8 mouse cellular contexts compared by ENCODE assay signal in the genomic region with DNA sequence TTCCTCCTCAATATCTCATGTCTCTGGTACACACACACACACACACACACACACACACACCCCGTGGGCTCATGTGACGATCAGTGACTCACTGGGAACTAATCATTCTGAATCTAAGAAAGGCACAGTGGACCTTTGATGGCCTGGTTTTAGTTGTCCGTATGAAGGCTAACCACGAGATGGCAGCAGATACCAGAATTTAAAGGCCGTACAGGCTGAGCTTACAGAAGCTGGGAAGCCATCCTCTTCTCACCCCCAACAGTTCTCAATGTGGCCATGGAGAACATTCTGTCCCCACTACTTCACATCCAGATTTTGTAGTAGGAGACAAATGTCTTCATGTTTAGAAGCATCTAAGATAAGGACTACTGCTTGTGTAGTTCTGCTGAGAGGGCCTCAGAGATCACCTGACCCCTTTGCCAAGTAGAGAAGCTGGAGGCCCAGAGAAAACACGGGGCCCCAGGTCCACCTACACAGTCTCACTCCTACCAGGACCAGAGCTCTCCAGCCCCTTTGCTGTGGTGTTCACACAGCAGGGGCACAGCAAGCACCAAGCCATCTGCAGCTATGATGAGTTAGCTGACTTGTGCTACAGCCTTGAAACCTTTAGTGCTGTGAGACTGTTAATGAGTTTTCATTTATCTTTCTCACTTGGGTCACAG.
DNase-seq lines count a peak whose midpoint lies in the region; ATAC-seq and TF ChIP-seq lines count a peak whose summit lies in the region.

No protein-coding gene starts in this region.

- H3K9me3 ChIP-seq in heart, embryonic 13.5 days: no peaks in the 10 kb centered on the region
- no peaks in the 10 kb centered on the region for H3K9me3 ChIP-seq in kidney, postnatal 0 days (replicated peaks; ENCODE audit: low read length)

- H3K4me3 ChIP-seq in C2C12 (ENCODE audit: insufficient read depth, poor library complexity, severe bottlenecking): no peak overlapping the region
- no peak overlapping the region for H3K4me3 ChIP-seq in heart, embryonic 13.5 days
- no peak overlapping the region for H3K4me3 ChIP-seq in kidney, postnatal 0 days (replicated peaks; ENCODE audit: low read depth, low read length)
- no peak overlapping the region for H3K4me3 ChIP-seq in liver, adult 2 months (ENCODE audit: insufficient read depth, low read depth, low read length)

- H3K27me3 ChIP-seq in C2C12 (ENCODE audit: control insufficient read depth, insufficient read depth, insufficient read length): no peaks in the 10 kb centered on the region
- H3K27me3 ChIP-seq in heart, embryonic 13.5 days (replicated peaks): no peaks in the 10 kb centered on the region
- no peaks in the 10 kb centered on the region for H3K27me3 ChIP-seq in kidney, postnatal 0 days (ENCODE audit: insufficient read depth, low read length)
- H3K27me3 ChIP-seq in liver, adult 2 months (ENCODE audit: control insufficient read depth, insufficient read depth, low read length): no peaks in the 10 kb centered on the region
- no peaks in the 10 kb centered on the region for H3K27me3 ChIP-seq in splenic B cell, adult 2 months (ENCODE audit: control insufficient read depth, insufficient read depth, low read length, poor library complexity, severe bottlenecking)

- H3K79me3 ChIP-seq in C2C12 (ENCODE audit: low read depth): no peaks in the 10 kb centered on the region

- peak overlapping the region; percentile 93 for H3K27ac ChIP-seq in heart, embryonic 13.5 days (replicated peaks)
- H3K27ac ChIP-seq in kidney, postnatal 0 days: no peak overlapping the region
- H3K27ac ChIP-seq in liver, adult 2 months (replicated peaks; ENCODE audit: insufficient read depth, low read depth, low read length): no peak overlapping the region

- whole genome bisulfite sequencing in heart, embryonic 13.5 days: 10% methylated on average over 6 of the region's 6 CpGs
- 21% methylated on average over 6 of the region's 6 CpGs for WGBS in kidney, postnatal 0 days
- WGBS in liver, adult 2 months: 25% methylated on average over 6 of the region's 6 CpGs

- peaks cover 69% of the 10 kb centered on the region for H3K4me1 ChIP-seq in heart, embryonic 13.5 days
- H3K4me1 ChIP-seq in kidney, postnatal 0 days (replicated peaks; ENCODE audit: insufficient read depth, low read length): no peaks in the 10 kb centered on the region
- peaks cover 4% of the 10 kb centered on the region; the same call in 1 of the 2 replicates for H3K4me1 ChIP-seq in liver, adult 2 months (ENCODE audit: control insufficient read depth, insufficient read depth, low read length)

- H3ac ChIP-seq in C2C12 (ENCODE audit: control insufficient read depth, insufficient read length, low read depth): no peak overlapping the region

- peak overlapping the region; percentile 62 for H3K9ac ChIP-seq in heart, embryonic 13.5 days
- H3K9ac ChIP-seq in kidney, postnatal 0 days (ENCODE audit: low read depth, low read length): no peak overlapping the region
- no peak overlapping the region for H3K9ac ChIP-seq in liver, adult 2 months (ENCODE audit: low read depth, low read length)

- ATAC-seq in erythroid progenitor cell, adult 5-6 weeks (replicated peaks; ENCODE audit: low FRiP score, poor library complexity, severe bottlenecking): peak; percentile 83
- 0 out of 2 replicates have a peak, but pooled peaks have one; percentile 49 for ATAC-seq in heart, embryonic 13.5 days (ENCODE audit: extremely low read depth, insufficient number of reproducible peaks, low FRiP score, low TSS enrichment)
- ATAC-seq in kidney, postnatal 0 days (replicated peaks; ENCODE audit: low FRiP score, low read depth): peak; percentile 65

- peak; percentile 95 for DNase-seq in brain, adult 2 months (ENCODE audit: low read depth, low spot score)
- peak; percentile 93 for DNase-seq in kidney, postnatal 0 days (ENCODE audit: low spot score)
- peak; percentile 65 for DNase-seq in liver, adult 2 months (ENCODE audit: extremely low read depth, low read depth, low spot score)
- DNase-seq in naive thymus-derived CD4-positive, alpha-beta T cell, adult 2 months (ENCODE audit: low read depth): peak; percentile 82
- DNase-seq in splenic B cell, adult 2 months (ENCODE audit: low read depth, low spot score): peak; percentile 86

- peak; percentile 21 for TF ChIP-seq CTCF in C2C12 (IDR thresholded peaks at IDR 0.05; ENCODE audit: control insufficient read depth, insufficient read depth, insufficient read length)
- peak; percentile 90 for TF ChIP-seq CTCF in kidney, postnatal 0 days (IDR thresholded peaks at IDR 0.05; ENCODE audit: low read depth)
- TF ChIP-seq CTCF in liver, adult 2 months (IDR thresholded peaks at IDR 0.05; ENCODE audit: low read depth, low read length): peak; percentile 65

- H3K4me2 ChIP-seq in heart, embryonic 13.5 days: no peak overlapping the region
- H3K4me2 ChIP-seq in kidney, postnatal 0 days (ENCODE audit: low read length): no peak overlapping the region

- no peak for TF ChIP-seq POLR2A in liver, adult 2 months (IDR thresholded peaks at IDR 0.05; ENCODE audit: extremely low read depth, insufficient read depth, low read length)

- H3K36me3 ChIP-seq in C2C12 (ENCODE audit: control insufficient read depth, insufficient read depth): no peaks in the 10 kb centered on the region
- peaks cover 81% of the 10 kb centered on the region for H3K36me3 ChIP-seq in heart, embryonic 13.5 days
- H3K36me3 ChIP-seq in kidney, postnatal 0 days (ENCODE audit: insufficient read depth, low read length): peaks cover 34% of the 10 kb centered on the region
- no peaks in the 10 kb centered on the region; the same call in 1 of the 2 replicates for H3K36me3 ChIP-seq in liver, adult 2 months (ENCODE audit: control insufficient read depth, insufficient read depth, low read length)
- no peaks in the 10 kb centered on the region for H3K36me3 ChIP-seq in splenic B cell, adult 2 months (ENCODE audit: control insufficient read depth, insufficient read depth, low read length, poor library complexity, severe bottlenecking)

- no peaks in the 10 kb centered on the region for H3K79me2 ChIP-seq in C2C12 (ENCODE audit: control insufficient read depth, insufficient read depth)
- H3K79me2 ChIP-seq in liver, adult 2 months (ENCODE audit: control insufficient read depth, insufficient read depth, low read length): no peaks in the 10 kb centered on the region

TF ChIP-seq in C2C12, 6 proteins besides CTCF, POLR2A, EP300 and RAD21:
- TF ChIP-seq MYOD1 (IDR thresholded peaks at IDR 0.05; ENCODE audit: control insufficient read depth, insufficient read length, low read depth) (no peak), USF1 (IDR thresholded peaks at IDR 0.05; ENCODE audit: low read depth) (peak; percentile 34)

Comparison
In these comparisons a context has a peak if more than half of its experiments do, and no peak if none do; other contexts are left out.
1. CTCF ChIP-seq: peak in every context shown above with its lines; median percentile 90 in kidney, postnatal 0 days; 65 in liver, adult 2 months; 21 in C2C12.